Mouse (Mus musculus) adrenal gland, adult 18-20 months (tissue): ENCODE results near the gene Pank2. TPM values are rescaled to one million over a fixed set of nuclear protein-coding genes. Genes with fewer than 3 reads are reported as not detected.
"Not testable (repeated sequence)": the region's sequence is repeated elsewhere in the genome, so short reads cannot be mapped to it uniquely, and the experiment has no call there.

Experiments
- DNase-seq, 2 experiments: peaks; one replicate each; pipeline ENCODE4 v3.0.0; 2021 to 2022; ENCODE audit warnings: low spot score in 2 of 2
- long read RNA-seq, 2 experiments: library from polyadenylated mRNA; stranded (forward); transcript quantifications; one replicate each; pipeline ENCODE4 v2.0.0; 2021
- total RNA-seq, 2 experiments: library from RNA; stranded (reverse); gene quantifications; 1 replicate in 1 of 2; 2 replicates in 1 of 2; pipeline ENCODE4 v1.2.3; 2021

Gene Pank2
- 10 to 100 TPM; 44.6 to 57.6 TPM for total RNA-seq
- long read RNA-seq, experiment 1, full-length matches to known transcripts: 30 of 38 reads
- long read RNA-seq, experiment 1, partial matches to known transcripts: 4 of 38 reads
- long read RNA-seq, experiment 1, other reads (novel, unspliced or antisense): 4 of 38 reads
- long read RNA-seq, experiment 2, full-length matches to known transcripts: 65 of 97 reads
- long read RNA-seq, experiment 2, partial matches to known transcripts: 9 of 97 reads
- long read RNA-seq, experiment 2, other reads (novel, unspliced or antisense): 23 of 97 reads

DNA sequence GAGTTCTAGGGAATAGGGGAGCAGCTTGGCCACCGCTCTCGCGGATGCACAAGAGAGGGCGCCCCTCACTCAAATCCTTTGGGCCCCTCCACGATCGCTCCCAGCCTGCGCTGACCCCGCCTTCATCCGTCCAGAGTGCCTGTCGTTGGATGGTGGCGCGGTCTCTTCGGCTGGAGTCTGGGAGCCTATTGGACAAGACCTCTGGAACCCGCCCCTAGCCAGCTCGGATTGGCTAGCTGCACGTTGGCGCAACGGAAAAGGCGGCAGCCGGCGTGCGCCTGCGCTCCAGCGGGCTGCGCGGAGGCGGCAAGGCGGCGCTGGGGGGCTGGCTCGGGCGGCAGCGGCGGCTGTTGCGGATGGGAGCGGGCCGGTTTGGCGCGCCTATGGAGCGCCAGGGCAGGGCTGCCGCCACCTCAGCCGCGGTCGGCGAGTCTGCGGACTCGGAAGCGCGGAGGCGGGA is at the start of gene Pank2:
Pank2 (plus strand) TSS at position 283 of the 460 bp plus-strand sequence.
- peak; percentile 94 for DNase-seq

DNA sequence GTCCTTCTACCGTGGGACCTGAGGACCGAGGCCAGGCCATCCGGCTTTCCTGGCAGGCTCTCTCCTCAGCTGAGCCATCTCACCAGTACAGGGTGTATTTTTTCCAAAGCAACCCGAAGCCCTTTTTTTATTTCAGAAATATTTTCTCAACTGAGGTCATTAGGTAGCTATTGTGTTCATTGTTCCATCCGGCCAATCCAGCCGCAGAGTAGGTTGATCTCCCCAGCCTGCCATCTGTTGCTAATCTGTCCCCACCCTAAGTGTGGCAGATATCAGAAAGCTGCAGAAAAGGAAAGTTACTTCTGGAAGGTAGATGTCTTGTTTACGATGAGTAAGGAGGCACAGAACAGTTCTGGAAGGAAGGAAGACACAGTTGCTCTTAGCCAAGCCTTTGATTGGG is 48.5 kb upstream of the Pank2 start:
- DNase-seq: no peak

DNA sequence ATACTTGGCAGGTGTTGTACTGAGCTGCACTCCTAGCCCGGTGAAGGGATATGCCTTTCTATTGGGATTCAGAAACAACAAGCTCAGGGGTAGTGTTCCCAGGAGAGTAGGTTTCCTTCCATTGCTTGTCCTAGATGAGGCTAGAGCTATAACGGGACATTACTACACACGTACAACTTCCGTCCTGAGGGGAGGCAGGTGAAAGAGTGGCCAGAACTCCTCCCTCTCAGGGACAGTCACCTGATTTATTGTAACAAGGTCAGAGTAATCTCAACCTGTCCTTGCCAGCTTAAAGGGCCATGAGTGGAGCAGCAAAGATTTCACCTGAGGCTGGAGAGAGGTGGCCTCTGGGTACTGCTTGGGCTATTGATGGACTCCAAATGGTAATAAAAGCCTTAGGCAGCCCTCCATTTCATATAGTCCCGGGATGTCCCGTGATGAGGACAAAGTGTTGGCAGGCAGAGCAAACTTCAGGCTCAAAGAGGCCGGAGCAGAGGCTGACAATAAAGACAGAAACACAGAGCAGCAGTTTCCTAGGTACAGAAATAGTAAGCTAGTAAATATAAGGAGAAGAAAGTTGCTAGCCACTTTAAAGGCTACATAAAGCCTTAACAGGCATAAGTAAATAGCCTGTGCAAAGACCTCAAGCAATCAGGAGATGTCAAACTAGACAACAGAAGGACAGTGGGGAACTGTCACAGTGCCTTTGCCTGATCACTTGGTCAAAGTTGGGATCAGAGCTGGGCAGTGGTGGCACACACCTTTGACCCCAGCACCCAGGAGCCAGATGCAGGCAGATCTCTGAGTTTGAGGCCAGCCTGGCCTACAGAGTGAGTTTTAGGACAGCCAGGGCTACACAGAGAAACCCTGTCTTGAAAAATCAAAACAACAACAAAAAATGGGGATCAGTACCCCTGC is 46.1 kb upstream of the Pank2 start:
- no peak for DNase-seq

DNA sequence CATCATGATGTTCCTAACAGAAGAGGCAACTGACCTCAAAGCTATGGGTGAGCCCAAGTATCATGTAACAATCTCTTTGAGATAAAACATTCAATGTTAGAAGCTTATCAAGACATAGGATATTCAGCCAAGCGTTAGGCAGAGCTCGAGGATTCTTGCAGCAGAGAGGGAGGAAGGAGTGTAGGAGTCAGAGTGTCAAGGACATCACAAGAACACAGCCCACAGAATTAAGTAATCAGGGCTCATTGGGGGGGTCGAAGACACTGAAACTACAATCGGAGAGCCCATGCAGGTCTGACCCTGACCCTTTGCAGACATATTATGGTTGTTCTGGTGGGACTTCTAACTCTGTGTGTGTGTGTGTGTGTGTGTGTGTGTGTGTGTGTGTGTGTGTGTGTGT is 42.3 kb upstream of the Pank2 start:
- DNase-seq: no peak

DNA sequence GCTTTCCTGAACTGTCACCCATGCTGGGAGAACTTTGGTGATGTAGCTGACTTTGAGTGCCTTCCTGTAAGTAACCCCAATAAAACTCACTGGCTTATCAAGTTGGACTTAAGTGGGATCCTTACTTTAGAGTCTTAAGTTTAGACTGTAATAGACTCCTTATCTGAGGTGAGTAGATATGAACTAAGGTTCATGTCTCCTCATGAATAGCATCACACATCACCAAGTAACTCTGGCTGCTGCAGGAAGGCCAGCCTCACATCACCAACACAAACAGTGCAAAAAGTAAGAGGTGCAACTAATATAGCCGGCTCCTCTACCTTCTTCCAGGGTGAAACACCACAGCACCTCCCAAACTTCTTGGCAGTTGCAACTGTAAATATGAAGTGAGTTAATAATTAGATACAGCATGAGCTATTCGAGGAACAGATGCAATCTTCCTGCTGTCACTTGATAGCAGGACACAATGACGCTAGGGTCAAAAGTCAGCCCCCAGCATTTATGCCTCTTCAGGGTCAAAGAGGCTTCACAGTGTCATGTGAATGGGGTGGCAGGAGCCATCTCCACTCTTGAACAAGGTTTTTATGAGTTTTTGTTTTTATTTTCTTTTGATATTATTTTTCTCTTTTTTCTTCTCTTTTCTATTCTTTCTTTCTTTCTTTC is 40.3 kb upstream of the Pank2 start:
- DNase-seq: no peak

DNA sequence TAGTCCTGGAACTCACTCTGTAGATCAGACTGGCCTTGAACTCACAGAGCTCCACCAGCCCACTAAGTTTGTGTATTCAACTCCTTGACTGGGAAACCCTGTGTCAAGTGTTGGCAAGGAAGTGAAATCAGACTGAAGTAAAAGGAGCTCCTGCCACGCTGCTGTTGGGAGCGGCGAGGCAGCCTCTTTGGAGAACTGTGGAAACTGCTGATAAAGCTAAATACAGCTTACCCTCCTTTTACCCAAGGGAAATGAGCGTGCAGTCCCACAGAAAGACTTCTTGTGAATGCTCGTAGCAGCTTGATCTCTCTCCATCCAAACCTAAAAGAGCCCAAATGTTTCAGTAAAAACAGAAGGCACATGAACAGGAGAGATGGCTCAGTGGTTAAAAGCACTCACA is 39.7 kb upstream of the Pank2 start:
- no peak for DNase-seq

DNA sequence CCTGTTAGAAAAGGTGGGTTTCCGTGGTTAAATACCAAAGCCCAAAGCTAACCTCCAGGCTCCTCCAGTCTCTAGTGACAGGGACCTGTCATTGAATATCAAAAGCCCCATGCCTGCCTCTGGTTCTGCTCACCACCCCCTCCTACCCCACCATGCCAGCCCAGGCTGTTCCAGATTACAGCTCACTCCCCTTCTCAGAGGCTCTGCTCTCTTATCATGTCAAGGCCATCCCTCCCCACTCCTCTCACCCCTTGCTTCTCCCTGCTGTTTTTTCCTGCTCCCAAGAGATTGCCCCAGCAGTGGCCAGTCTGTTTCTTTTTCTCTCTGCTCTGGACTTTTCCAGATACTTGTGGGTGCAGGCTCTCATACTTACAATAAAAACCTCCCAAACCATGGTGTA is 38.7 kb upstream of the Pank2 start:
- DNase-seq: no peak

DNA sequence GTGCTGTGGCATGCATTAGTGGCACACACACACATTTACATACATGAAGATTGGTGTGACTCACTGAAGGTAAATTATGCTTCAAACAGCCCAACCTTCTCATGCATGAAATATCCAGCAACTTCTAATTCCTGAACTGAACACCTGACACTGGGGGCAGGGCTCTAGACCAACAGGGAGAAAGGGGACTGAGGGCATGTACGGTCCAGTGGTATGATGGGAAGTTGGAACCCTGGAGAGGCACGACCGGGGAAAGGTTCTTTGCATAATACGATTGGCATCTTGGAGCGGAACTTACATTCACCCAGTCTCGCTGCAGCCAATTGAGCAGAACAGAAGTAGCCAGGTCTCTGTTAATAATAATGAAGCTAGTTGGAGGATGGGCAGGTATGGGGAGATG is 37.1 kb upstream of the Pank2 start:
- no peak for DNase-seq

DNA sequence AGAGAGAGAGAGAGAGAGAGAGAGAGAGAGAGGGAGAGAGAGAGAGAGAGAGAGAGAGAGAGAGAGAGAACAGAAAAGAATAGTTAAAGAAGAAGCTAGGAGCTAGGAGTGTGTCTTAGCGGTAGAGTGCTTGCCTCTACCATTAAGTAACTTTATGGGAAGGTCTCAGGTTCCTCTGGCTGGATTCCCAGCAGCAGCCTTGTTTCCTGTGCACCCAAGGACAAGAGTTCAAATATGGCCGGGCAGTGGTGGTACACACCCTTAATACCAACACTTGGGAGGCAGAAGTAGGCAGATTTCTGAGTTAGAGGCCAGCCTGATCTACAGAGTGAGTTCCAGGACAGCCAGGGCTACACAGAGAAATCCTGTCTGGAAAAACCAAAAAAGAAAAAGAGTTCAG is 35.6 kb upstream of the Pank2 start:
- DNase-seq: not testable (repeated sequence)

DNA sequence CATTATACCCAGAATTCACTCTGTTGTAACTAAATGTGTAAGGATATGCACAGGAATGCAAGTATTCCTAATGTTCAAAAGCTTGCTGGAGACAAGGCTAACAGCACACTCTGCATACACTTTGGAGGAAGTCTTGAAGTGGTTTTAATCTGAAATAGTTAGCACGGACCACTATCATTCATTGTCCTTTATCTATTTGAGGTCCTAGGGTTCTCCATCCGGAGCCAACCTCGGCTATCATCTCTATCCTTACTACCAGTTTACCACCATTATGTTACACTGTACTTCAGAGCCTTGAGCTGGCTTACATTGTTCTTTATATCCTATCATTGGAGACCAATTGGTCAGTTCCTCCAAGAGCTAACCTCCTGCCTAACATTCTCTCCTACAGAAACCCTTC is 35.1 kb upstream of the Pank2 start:
- no peak for DNase-seq

DNA sequence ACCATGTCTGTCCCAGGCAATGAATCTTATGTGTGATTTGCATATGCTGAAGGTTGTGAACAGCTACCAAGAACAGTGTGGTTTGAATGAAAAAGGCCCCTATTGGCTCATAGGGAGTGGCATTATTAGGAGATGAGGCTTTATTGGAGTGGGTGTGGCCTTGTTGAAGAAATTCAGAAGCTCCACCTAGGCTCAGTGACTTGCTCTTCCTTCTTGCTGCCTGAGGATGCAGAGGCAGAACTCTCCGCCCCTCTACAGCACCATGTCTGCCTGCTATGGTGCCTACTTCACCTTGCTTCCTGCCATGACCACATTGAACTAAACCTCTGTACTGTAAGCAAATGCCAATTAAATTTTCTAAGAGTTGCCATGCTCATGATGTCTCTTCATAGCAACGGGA is 29.7 kb upstream of the Pank2 start:
- no peak for DNase-seq

DNA sequence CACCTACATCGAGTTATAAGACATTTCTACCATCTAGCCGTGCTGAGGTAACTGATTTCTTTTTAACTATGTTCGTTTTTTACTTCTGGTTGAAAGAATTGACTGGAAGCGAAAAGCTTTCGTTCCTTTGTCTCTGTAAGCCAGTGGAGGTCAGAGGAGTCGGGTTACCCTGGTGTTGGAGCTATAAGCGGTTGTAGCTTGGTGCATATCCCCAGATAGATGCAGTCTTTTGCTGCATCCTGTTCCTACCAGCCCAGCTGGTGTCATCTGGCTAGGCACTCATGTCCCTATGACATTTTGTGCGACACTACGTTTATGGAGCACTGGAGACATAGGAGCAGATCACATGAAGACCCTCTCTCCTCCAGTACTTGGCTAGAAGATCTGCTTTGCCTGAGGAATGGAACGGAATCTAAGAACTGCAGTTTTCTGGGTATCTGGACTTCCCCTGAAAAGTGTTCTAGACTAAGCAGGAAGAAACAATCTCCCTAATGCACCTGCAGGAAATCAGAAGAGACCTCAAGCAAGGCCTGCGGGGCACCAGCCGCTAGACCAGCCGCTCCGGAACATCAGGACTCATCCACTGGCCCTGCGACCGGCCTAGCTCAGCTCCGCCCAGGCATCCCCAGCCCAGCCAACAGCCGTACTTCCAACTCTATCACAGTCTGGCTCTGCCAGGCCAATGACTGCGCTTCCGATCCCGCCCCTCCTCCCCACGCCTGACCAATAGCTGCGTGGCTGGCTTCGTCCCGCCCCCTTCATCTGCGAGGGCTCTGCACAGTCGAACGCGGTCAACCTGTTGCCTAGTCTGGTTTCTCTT is 28.8 kb upstream of the Pank2 start, which contains the start of gene Mavs:
Mavs (plus strand) TSS at position 757 of the 820 bp plus-strand sequence.
- DNase-seq: peak; percentile 88 to 89

DNA sequence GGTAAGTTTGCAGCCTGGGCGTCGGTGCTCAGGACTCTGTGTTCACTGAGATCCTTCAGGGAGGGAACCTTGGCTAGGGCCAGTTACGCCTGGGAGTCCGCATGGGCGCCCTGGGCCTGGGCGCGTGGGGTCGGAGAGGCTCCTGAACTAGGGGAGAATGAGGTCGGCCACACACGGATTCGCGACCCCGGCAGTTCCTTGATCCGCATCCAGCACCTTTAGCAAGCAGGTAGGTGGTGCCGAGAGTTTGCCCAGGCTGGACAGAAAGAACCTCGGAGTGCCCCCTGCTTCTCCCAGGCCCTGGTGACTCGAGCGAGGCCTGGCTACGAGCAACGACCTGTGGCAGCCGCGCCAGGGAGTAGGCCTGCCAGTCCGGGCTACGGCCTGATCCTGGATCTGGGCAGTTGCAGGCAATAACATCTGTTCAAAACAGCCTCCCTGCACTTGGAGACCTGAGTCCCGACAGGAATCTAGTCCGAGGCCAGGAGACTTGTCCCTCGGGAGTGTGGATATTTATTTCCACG is 28.1 kb upstream of the Pank2 start:
- peak in 1 of 2 experiments; percentile 39 for DNase-seq

DNA sequence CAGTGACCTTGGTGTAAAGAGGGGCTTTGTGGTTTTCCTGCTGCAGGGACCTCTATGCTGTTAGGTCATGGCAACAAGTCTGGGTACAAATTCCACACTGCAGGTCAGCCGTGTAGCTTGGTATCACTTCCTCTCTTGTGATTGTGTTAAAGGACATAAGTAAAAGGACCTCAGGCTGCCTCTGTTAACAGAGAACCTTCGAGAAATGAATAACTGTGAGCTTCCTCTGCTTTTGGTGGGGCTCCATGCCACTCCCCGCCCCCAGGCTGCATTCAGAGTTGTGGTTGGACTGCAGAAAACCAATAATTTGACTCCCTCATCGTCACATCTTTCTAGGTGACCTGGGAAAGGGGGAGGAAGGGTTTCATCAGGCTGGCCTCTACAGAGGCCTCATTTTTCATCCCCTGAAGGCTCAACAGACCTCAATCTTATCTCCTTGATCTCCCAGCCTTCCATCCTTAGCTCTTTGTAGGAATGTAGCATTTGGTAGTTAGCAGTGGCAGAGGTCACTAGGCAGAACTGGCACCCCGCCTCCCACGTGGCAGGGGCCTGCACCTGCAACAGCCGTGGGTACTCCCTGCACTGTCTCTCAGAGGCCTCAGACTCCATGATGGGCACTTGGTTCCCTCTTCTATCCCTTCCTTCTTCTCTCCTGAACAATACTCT is 27.2 kb upstream of the Pank2 start:
- no peak for DNase-seq

DNA sequence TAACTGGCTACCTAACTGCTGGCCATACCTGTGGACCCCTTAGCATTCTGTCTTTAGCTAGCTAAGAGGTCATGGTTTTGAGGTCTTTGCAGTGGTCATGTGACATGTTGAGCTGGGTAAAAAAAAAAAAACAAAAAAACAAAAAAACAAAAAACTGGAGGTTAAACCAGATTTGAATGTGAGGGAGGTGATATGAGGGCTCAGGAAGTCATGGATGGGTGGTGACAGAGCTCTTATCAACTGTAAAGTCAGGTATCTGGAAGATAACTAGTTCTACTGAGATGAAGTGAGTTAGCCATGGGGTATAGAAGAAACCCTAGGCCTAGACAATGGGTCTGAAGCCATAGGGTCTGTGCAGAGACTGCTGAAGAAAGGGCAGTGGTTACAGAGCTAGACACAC is 20.1 kb upstream of the Pank2 start:
- DNase-seq: no peak

DNA sequence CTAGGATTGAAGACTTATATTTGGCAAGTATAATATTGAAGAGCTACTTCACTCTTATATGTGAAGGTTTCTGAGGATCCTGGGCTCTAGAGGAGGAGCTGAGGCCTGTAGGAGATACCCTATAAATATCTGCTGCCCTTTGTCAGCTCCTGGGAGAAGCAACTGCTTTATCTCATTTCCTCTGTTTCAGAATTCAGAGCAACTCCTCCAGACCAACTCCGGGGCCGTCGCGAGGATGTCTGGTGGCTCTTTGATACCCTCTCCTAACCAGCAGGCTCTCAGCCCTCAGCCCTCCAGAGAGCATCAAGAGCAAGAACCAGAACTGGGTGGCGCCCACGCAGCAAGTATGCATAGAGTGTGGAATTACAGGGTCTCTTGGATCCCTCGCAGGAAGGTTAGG is 19.4 kb upstream of the Pank2 start:
- DNase-seq: no peak

DNA sequence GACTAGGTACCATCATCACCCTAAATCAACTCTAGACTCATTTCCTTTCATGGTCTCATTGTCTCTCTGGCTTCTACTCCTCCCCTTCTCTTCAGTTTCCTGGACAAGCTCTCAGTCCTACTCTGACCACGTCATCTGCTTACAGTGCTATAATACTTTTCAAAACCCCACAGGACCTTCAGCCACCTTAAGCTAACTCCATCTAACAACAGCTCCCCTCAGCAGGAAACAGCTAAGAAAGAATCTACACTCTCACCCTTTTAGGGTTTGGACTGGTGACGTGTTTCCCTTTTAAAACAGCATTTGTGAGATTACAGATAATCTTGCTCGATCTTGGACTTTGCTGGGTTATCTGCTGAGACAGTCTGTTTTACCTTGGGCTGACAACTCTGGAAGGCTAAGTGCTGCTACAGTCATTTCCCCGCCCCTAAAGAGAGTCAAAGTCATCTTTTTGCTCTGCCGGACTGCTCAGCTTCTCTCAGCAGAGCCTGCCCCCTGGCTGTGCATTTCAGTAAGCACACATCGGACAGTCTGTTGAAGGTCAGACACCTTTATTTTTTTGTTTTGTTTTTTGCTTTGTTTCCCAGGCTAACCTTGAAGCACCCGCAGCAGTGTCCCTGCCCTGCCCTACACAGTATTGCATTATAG is 8.5 kb upstream of the Pank2 start:
- peak; percentile 42 to 58 for DNase-seq

DNA sequence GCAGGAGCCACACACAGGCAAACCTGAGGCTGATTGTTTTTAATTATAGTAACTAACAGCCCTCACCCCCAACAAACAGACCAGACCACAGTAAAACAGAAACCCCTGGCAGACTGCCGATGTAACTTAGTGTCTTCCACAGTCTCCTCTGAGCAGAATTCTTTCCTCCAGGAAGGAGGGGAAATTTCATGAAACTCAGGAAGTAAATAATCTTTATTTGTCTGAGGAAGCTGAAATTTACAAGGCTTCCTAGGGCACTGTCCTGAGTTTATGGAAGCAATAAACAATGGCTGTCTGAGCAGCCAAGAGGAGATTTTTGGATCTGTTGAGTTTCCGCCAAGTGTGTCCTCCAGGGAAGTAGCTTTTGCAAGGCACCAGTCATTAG is 8.0 kb upstream of the Pank2 start:
- DNase-seq: no peak

DNA sequence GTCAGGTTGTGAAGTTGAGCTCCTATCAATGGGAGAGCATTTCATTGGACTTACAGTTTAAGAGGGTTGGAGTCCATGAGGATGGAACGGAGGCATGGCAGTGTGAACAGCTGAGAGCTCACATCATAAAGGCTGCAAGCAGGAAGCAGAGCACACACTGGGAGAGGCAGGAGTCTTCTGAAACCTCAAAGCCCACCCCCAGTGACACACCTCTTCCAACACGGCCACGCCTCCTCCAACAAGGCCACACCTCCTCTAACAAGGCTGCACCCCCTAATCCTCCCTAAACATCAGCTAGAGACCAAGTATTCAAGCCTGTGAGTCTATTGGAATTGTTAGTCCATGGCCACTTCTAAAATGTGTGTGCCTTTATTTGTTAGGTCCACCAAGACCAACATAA is 6.6 kb upstream of the Pank2 start:
- DNase-seq: no peak

DNA sequence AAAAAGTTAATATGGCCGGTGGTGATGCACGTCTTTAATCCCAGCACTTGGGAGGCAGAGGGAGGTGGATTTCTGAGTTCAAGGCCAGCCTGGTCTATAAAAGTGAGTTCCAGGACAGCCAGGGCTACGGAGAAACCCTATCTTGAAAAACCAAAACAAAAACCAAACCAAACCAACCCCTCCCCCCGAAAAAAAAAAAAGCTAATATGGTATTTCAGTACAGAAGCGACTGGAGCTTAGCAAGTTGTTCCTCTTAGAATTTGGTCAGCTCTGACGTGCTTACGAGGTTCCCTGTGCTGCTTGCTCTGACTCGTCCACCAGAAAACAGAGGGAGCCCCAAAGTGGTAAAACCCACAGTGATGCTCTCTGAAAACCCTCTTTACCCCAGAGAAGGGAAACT is 3.6 kb upstream of the Pank2 start:
- DNase-seq: no peak
